Mouse (Mus musculus) forebrain, embryonic 14.5 days (tissue): ENCODE data around the gene Kynu. TPM values are rescaled to one million over a fixed set of nuclear protein-coding genes. Genes with fewer than 3 reads are reported as not detected.

Experiments used
- ATAC-seq: fragments of 200-750 bp; cut with Nextera tagmentation; 2 replicates; pipeline ENCODE4 v1.8.0; 2017; ENCODE audit warnings: mild to moderate bottlenecking, moderate library complexity
- DNase-seq: peaks from one replicate; pipeline ENCODE4 v3.0.0-alpha.2; 2015; ENCODE audit warnings: low spot score
- H3K27ac ChIP-seq: fragments of 300-500 bp; sonication (generic); 2 replicates; pipeline ENCODE4 v1.5.1; 2014; ENCODE audit warnings: low read depth, mild to moderate bottlenecking, control low read depth, low read length, moderate library complexity
- H3K27me3 ChIP-seq: fragments of 300-500 bp; sonication (generic); replicated peaks from 2 replicates; pipeline ENCODE4 v1.6.1; 2014; ENCODE audit warnings: low read length, control low read depth, mixed read lengths; ENCODE audit not compliant: control insufficient read depth, insufficient read depth
- H3K36me3 ChIP-seq: fragments of 300-500 bp; sonication (generic); 2 replicates; pipeline ENCODE4 v1.6.1; 2014; ENCODE audit warnings: low read length, control low read depth; ENCODE audit not compliant: control insufficient read depth, insufficient read depth
- H3K4me1 ChIP-seq: fragments of 300-500 bp; sonication (generic); 2 replicates; pipeline ENCODE4 v1.6.1; 2014; ENCODE audit warnings: antibody characterized with exemption, low read length, control low read depth; ENCODE audit not compliant: control insufficient read depth, insufficient read depth
- H3K4me2 ChIP-seq: fragments of 300-500 bp; sonication (generic); 2 replicates; pipeline ENCODE4 v1.6.1; 2014; ENCODE audit warnings: mild to moderate bottlenecking, control low read depth, low read length
- H3K4me3 ChIP-seq: fragments of 300-500 bp; sonication (generic); 2 replicates; pipeline ENCODE4 v1.5.1; 2014; ENCODE audit warnings: low read depth, low read length, control low read depth
- H3K9ac ChIP-seq: fragments of 300-500 bp; sonication (generic); 2 replicates; pipeline ENCODE4 v1.6.1; 2014; ENCODE audit warnings: mild to moderate bottlenecking, low read length, control low read depth, moderate library complexity
- H3K9me3 ChIP-seq: fragments of 300-500 bp; sonication (generic); replicated peaks from 2 replicates; pipeline ENCODE4 v1.6.1; 2016; ENCODE audit warnings: low read length, control low read depth, mixed read lengths; ENCODE audit not compliant: control insufficient read depth
- WGBS: fragments of 180-500 bp; shearing (Covaris S2); extraction: QIAGEN DNeasy Blood & Tissue Kit; methylation state at CpG from one replicate; pipeline ENCODE4 v1.1.7; 2014; 5-methylcytosine and 5-hydroxymethylcytosine counted together
- polyA plus RNA-seq: library from polyadenylated mRNA; unstranded; fragments of >200 nt; fragmentation: Nextera tagmentation; extraction: Ambion mirVana; gene quantifications from 2 replicates; pipeline ENCODE4 v1.2.1, GENCODE M21; 2014

Kynu gene
- polyA plus RNA-seq, 1 experiment from 2014 or later, result 0.36 TPM

DNA sequence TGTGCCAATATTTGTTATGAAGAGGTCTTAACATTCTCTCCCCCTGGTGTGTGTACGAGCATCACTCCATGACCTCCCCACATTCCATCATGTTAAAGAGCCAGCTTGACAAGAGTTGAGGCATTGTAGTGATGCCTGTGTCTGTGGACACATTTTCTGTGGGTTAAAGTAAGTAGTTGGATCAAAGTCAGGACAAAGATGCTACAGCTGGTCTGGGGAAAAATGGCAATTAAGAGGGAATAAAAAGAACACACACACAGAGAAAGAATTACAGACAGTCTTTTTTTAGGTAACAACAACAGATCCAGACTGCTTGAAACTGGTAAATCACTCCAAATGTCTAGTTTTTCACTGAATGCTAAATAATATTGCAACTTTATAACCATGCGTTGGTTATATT is 135.3 kb downstream of the Kynu start:
- Histone ChIP-seq H3K36me3 (no peaks in the 10 kb centered on the region), H3K27ac (no peak overlapping the region), H3K9ac (no peak overlapping the region), H3K9me3 (no peaks in the 10 kb centered on the region), H3K27me3 (no peaks in the 10 kb centered on the region), H3K4me2 (no peak overlapping the region), H3K4me1 (no peaks in the 10 kb centered on the region), H3K4me3 (no peak overlapping the region)
- no peak for DNase-seq
- 84% methylated on average over 2 of the region's 2 CpGs for WGBS
- ATAC-seq, result no peak

GRCm38 (mm10) chr2:43691290-43691689 is 136.2 kb downstream of the Kynu start:
- no peak overlapping the region for H3K4me2 ChIP-seq
- H3K4me3 ChIP-seq, result no peak overlapping the region
- no peak overlapping the region for H3K9ac ChIP-seq
- H3K4me1 ChIP-seq, result no peaks in the 10 kb centered on the region
- no peaks in the 10 kb centered on the region for H3K9me3 ChIP-seq
- WGBS, result 72% methylated on average over 2 of the region's 2 CpGs
- H3K27me3 ChIP-seq, result no peaks in the 10 kb centered on the region
- H3K27ac ChIP-seq, result no peak overlapping the region
- no peaks in the 10 kb centered on the region for H3K36me3 ChIP-seq
- ATAC-seq, result no peak
- no peak for DNase-seq

- no peak overlapping the region for H3K4me3 ChIP-seq
- no peak overlapping the region for H3K27ac ChIP-seq
- H3K4me1 ChIP-seq, result no peaks in the 10 kb centered on the region
- H3K36me3 ChIP-seq, result no peaks in the 10 kb centered on the region
- H3K27me3 ChIP-seq, result no peaks in the 10 kb centered on the region
- DNase-seq, result no peak
- 88% methylated on average over 3 of the region's 3 CpGs for WGBS
- ATAC-seq, result no peak
- H3K9me3 ChIP-seq, result no peaks in the 10 kb centered on the region
- no peak overlapping the region for H3K4me2 ChIP-seq
- H3K9ac ChIP-seq, result no peak overlapping the region
Observed at GRCm38 (mm10) chr2:43695635-43696034, 140.5 kb downstream of the Kynu start.

GRCm38 (mm10) chr2:43712611-43713138 is 157.5 kb downstream of the Kynu start:
- WGBS, result 85% methylated on average over 2 of the region's 2 CpGs

DNA sequence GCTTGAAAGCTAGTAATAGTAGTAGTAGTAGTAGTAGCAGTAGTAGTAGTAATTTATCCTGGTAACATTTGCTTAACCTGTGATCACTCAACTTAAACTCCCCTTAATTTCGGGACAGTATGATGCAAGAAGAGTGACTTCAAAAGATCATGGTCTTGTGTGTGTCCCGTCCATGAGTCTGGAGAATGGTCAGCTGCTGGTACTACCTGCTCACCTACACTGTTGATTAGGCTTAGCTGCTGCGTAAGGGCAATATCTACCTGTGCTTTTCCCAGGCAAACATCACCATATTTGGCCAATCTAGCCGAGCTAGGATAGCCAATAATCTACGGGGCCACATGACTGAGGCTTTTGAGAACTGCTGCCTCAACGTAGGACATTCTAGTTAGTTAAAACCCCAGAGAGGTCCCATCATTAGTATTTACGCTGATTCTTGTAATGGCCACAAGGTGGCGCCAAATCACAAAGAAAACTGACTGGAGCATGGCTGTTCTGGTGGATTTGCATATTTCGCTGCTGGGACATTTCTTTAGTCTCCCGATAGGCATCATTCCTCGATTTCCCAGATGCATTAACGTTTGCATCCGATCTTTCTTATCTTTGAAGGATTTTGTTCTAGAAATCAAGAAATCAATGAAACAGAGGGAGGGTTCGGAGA is 167.4 kb downstream of the Kynu start:
- Histone ChIP-seq H3K27ac (no peak overlapping the region), H3K36me3 (no peaks in the 10 kb centered on the region), H3K9ac (0 out of 2 replicates have a peak overlapping the region, but pooled peaks have one; percentile 36), H3K4me2 (peak overlapping the region; percentile 38), H3K27me3 (no peaks in the 10 kb centered on the region), H3K4me1 (no peaks in the 10 kb centered on the region; the same call in 1 of the 2 replicates), H3K9me3 (no peaks in the 10 kb centered on the region), H3K4me3 (no peak overlapping the region; the same call in 1 of the 2 replicates)
- WGBS, result 18% methylated on average over 14 of the region's 14 CpGs
- ATAC-seq (peak; percentile 93), DNase-seq (peak; percentile 93)

More at GRCm38 (mm10) chr2:43712611-43713138, 157.5 kb downstream of the Kynu start:
- Histone ChIP-seq H3K4me3 (no peak overlapping the region), H3K27ac (no peak overlapping the region), H3K4me1 (no peaks in the 10 kb centered on the region), H3K9me3 (no peaks in the 10 kb centered on the region), H3K36me3 (no peaks in the 10 kb centered on the region), H3K27me3 (no peaks in the 10 kb centered on the region), H3K4me2 (no peak overlapping the region), H3K9ac (no peak overlapping the region)
- DNase-seq (no peak), ATAC-seq (no peak)

DNA sequence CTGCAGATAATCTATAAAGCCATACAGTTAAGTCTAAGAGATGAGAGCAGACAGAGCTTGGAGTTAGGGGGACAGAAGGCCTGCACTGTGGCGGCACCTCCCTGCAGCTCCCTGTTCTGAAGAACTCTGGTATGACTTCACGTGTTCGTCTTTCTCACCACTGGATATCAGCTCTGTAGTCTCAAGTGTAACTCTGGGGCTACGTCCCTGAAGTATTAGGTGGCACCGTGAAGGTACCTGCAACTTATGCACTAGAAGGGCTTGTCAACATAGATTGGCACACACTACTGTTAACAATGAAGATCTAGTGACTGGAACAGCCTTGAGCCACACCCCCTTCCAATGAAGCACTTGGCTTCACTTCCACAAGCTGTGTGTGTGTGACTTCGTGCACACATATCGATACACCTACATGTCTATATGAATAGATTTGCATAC is 168.0 kb downstream of the Kynu start:
- WGBS, result 58% methylated on average over 7 of the region's 7 CpGs
- Histone ChIP-seq H3K27ac (no peak overlapping the region), H3K9me3 (no peaks in the 10 kb centered on the region), H3K27me3 (no peaks in the 10 kb centered on the region), H3K36me3 (no peaks in the 10 kb centered on the region), H3K4me1 (no peaks in the 10 kb centered on the region; the same call in 1 of the 2 replicates), H3K4me2 (peak overlapping the region; percentile 38), H3K9ac (0 out of 2 replicates have a peak overlapping the region, but pooled peaks have one; percentile 36), H3K4me3 (no peak overlapping the region; the same call in 1 of the 2 replicates)
- ATAC-seq, result peak; percentile 73
- no peak for DNase-seq

GRCm38 (mm10) chr2:43727181-43727580 is 172.1 kb downstream of the Kynu start:
- ATAC-seq (no peak), DNase-seq (no peak)
- WGBS, result 80% methylated on average over 5 of the region's 5 CpGs
- H3K4me2 ChIP-seq, result no peak overlapping the region
- H3K4me1 ChIP-seq, result no peaks in the 10 kb centered on the region; the same call in 1 of the 2 replicates
- no peak overlapping the region for H3K27ac ChIP-seq
- no peaks in the 10 kb centered on the region for H3K36me3 ChIP-seq
- H3K9me3 ChIP-seq, result no peaks in the 10 kb centered on the region
- no peaks in the 10 kb centered on the region for H3K27me3 ChIP-seq
- H3K4me3 ChIP-seq, result no peak overlapping the region
- H3K9ac ChIP-seq, result no peak overlapping the region

DNA sequence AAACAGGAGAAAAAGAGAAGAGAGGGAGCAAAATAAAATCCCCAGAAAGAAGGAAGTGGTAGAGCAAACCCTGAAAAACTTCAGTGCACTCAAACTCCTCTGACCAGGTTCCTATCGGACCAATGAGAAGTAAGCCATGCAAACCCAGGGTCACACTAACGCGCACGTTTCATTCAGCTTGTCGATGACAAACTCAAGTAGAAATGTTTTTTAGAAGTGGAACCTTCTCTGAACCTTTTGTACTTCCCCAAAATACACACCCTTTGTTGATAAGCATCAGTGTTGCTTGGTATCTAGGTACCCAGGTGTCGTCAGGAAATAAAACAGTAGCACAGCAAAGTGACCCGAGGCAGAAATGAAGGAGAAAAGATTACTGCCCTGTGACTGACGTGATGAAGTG is 172.6 kb downstream of the Kynu start:
- H3K9ac ChIP-seq, result no peak overlapping the region
- no peaks in the 10 kb centered on the region for H3K27me3 ChIP-seq
- no peaks in the 10 kb centered on the region for H3K36me3 ChIP-seq
- H3K4me3 ChIP-seq, result no peak overlapping the region
- H3K27ac ChIP-seq, result no peak overlapping the region
- DNase-seq (no peak), ATAC-seq (no peak)
- no peaks in the 10 kb centered on the region; the same call in 1 of the 2 replicates for H3K4me1 ChIP-seq
- H3K4me2 ChIP-seq, result no peak overlapping the region
- no peaks in the 10 kb centered on the region for H3K9me3 ChIP-seq
- WGBS, result 87% methylated on average over 8 of the region's 8 CpGs

DNA sequence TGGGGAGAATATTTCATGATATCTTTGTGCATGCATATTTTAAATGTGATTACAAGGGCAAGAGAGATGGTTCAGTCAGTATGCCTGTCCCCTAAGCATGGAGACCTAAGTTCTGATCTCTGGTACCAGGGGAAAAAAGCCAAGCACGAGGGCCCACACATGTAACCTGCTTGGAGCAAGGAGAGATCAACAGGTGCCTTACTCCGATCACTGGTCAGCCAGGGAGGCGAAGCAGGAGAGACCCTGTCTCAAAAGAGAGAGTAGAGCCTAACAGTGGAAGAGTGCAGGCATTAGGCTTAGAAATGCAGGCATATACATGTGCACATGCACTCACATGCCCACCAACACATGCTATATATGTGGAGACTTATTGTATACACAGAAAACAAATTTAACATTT is 173.7 kb downstream of the Kynu start:
- no peaks in the 10 kb centered on the region for H3K36me3 ChIP-seq
- H3K9ac ChIP-seq, result no peak overlapping the region
- no peak overlapping the region for H3K4me3 ChIP-seq
- no peaks in the 10 kb centered on the region for H3K27me3 ChIP-seq
- no peaks in the 10 kb centered on the region for H3K4me1 ChIP-seq
- no peak for ATAC-seq
- DNase-seq, result no peak
- 94% methylated on average over 3 of the region's 3 CpGs for WGBS
- H3K4me2 ChIP-seq, result no peak overlapping the region
- H3K9me3 ChIP-seq, result no peaks in the 10 kb centered on the region
- H3K27ac ChIP-seq, result no peak overlapping the region
